Mouse (Mus musculus) testis, adult 2 months (tissue): Measurements from ENCODE around the gene Nt5c2. TPM values are rescaled to one million over a fixed set of nuclear protein-coding genes. Genes with fewer than 3 reads are reported as not detected.

Experiments
- H3K27ac ChIP-seq: fragments of 200-500 bp; 2 replicates; pipeline ENCODE4 v1.5.1; 2012; ENCODE audit warnings: low read depth, low read length; ENCODE audit not compliant: control insufficient read depth, insufficient read depth
- H3K27me3 ChIP-seq: fragments of 200-500 bp; 2 replicates; pipeline ENCODE4 v1.6.1; 2012; ENCODE audit warnings: mild to moderate bottlenecking, low read length, moderate library complexity; ENCODE audit not compliant: control insufficient read depth, insufficient read depth
- H3K36me3 ChIP-seq: fragments of 200-500 bp; 2 replicates; pipeline ENCODE4 v1.6.1; 2012; ENCODE audit warnings: mild to moderate bottlenecking, low read length; ENCODE audit not compliant: control insufficient read depth, insufficient read depth
- H3K4me1 ChIP-seq: fragments of 200-500 bp; 2 replicates; pipeline ENCODE4 v1.6.1; 2012; ENCODE audit warnings: low read length; ENCODE audit not compliant: control insufficient read depth, insufficient read depth
- H3K4me3 ChIP-seq: fragments of 200-500 bp; 2 replicates; pipeline ENCODE4 v1.5.1; 2012; ENCODE audit warnings: low read depth, mild to moderate bottlenecking, low read length, moderate library complexity, mixed read lengths; ENCODE audit not compliant: control insufficient read depth
- CTCF ChIP-seq: fragments of 200-500 bp; IDR thresholded peaks from 2 replicates; pipeline ENCODE4 v1.5.1; 2012; ENCODE audit warnings: low read depth, mild to moderate bottlenecking, inconsistent platforms, low read length, moderate library complexity; ENCODE audit not compliant: control insufficient read depth, insufficient read depth, insufficient replicate concordance
- POLR2A ChIP-seq: fragments of 200-500 bp; IDR thresholded peaks from 2 replicates; pipeline ENCODE4 v1.6.1; 2012; ENCODE audit warnings: low read depth, mild to moderate bottlenecking, inconsistent platforms, low read length, moderate library complexity; ENCODE audit not compliant: control insufficient read depth
- polyA plus RNA-seq: library from polyadenylated mRNA; depleted of rRNA; stranded (reverse); fragments of >200 nt; gene quantifications from 2 replicates; pipeline ENCODE4 v1.2.3, GENCODE M21; 2012; rRNA removed

The Nt5c2 gene
- polyA plus RNA-seq, result 38.0 and 38.6 TPM in 2 replicates

GRCm38 (mm10) chr19:47014447-47015381 lies at the start of gene Nt5c2, which contains the start of gene Ina:
TSS of gene Nt5c2 (minus strand) at chr19:47015153.
TSS of gene Ina (plus strand) at chr19:47014698.
- H3K4me3 ChIP-seq, result peak within 1 kb of the TSS; percentile 77
- no peak; the same call in 1 of the 2 replicates for TF ChIP-seq POLR2A
- no peak for TF ChIP-seq CTCF
- no peaks in the 10 kb centered on the region for H3K36me3 ChIP-seq
- no peak within 1 kb of the TSS for H3K27ac ChIP-seq
- peaks cover 16% of the 10 kb centered on the region for H3K4me1 ChIP-seq
- no peaks in the 10 kb centered on the region; the same call in 1 of the 2 replicates for H3K27me3 ChIP-seq

GRCm38 (mm10) chr19:47057684-47058083 lies 42.7 kb upstream of the Nt5c2 start:
- H3K27me3 ChIP-seq, result no peaks in the 10 kb centered on the region
- no peaks in the 10 kb centered on the region for H3K36me3 ChIP-seq
- TF ChIP-seq CTCF, result no peak
- TF ChIP-seq POLR2A, result no peak
- H3K4me3 ChIP-seq, result no peak overlapping the region
- no peaks in the 10 kb centered on the region for H3K4me1 ChIP-seq
- no peak overlapping the region for H3K27ac ChIP-seq

- H3K4me3 ChIP-seq, result no peak overlapping the region
- H3K4me1 ChIP-seq, result peaks cover 3% of the 10 kb centered on the region
- H3K27ac ChIP-seq, result no peak overlapping the region
- TF ChIP-seq CTCF (no peak), POLR2A (no peak)
- no peaks in the 10 kb centered on the region for H3K27me3 ChIP-seq
- no peaks in the 10 kb centered on the region for H3K36me3 ChIP-seq
Measured at GRCm38 (mm10) chr19:47053471-47053870, 38.5 kb upstream of the Nt5c2 start.

GRCm38 (mm10) chr19:47052927-47053326 lies 38.0 kb upstream of the Nt5c2 start:
- TF ChIP-seq POLR2A (no peak), CTCF (no peak)
- no peak overlapping the region for H3K4me3 ChIP-seq
- H3K27me3 ChIP-seq, result no peaks in the 10 kb centered on the region
- H3K27ac ChIP-seq, result no peak overlapping the region
- H3K4me1 ChIP-seq, result peaks cover 3% of the 10 kb centered on the region
- H3K36me3 ChIP-seq, result no peaks in the 10 kb centered on the region

- TF ChIP-seq POLR2A (peak; percentile 76), CTCF (no peak)
- peaks cover 3% of the 10 kb centered on the region for H3K4me1 ChIP-seq
- H3K27ac ChIP-seq, result peak within 1 kb of the TSS; percentile 93
- peaks cover 2% of the 10 kb centered on the region; the same call in 1 of the 2 replicates for H3K36me3 ChIP-seq
- no peaks in the 10 kb centered on the region for H3K27me3 ChIP-seq
- H3K4me3 ChIP-seq, result peak within 1 kb of the TSS; percentile 96
Measured at GRCm38 (mm10) chr19:47050271-47051032, 35.5 kb upstream of the Nt5c2 start, which contains the start of gene Pcgf6. TSS of gene Pcgf6 (minus strand) at chr19:47050906.

GRCm38 (mm10) chr19:47049840-47050239 lies 34.9 kb upstream of the Nt5c2 start:
- no peak for TF ChIP-seq POLR2A
- no peak for TF ChIP-seq CTCF
- H3K27ac ChIP-seq, result peak overlapping the region; percentile 93; the same call in 1 of the 2 replicates
- peak overlapping the region; percentile 96 for H3K4me3 ChIP-seq
- H3K27me3 ChIP-seq, result no peaks in the 10 kb centered on the region
- H3K4me1 ChIP-seq, result peaks cover 3% of the 10 kb centered on the region
- H3K36me3 ChIP-seq, result peaks cover 2% of the 10 kb centered on the region; the same call in 1 of the 2 replicates

- TF ChIP-seq CTCF (no peak), POLR2A (no peak; the same call in 1 of the 2 replicates)
- Histone ChIP-seq H3K36me3 (peaks cover 2% of the 10 kb centered on the region; the same call in 1 of the 2 replicates), H3K4me1 (peaks cover 3% of the 10 kb centered on the region), H3K27me3 (no peaks in the 10 kb centered on the region), H3K4me3 (peak overlapping the region; percentile 86), H3K27ac (peak overlapping the region; percentile 75)
Measured at GRCm38 (mm10) chr19:47049061-47049460, 34.1 kb upstream of the Nt5c2 start.
